Mouse (Mus musculus) adrenal gland, postnatal 10 days (tissue): Measurements from ENCODE around the gene Tas2r103. TPM values are rescaled to one million over a fixed set of nuclear protein-coding genes. Genes with fewer than 3 reads are reported as not detected.

ENCODE experiments used
- DNase-seq: peaks from one replicate; pipeline ENCODE4 v3.0.0; 2021; ENCODE audit warnings: mixed read lengths
- long read RNA-seq, 2 experiments: library from polyadenylated mRNA; stranded (forward); transcript quantifications; one replicate each; pipeline ENCODE4 v2.0.0; 2021
- total RNA-seq, 2 experiments: library from RNA; stranded (reverse); gene quantifications; 2 replicates each; pipeline ENCODE4 v1.2.3; 2021

Gene Tas2r103
- total RNA-seq: not detected
- long read RNA-seq, experiment 1: 0 reads
- long read RNA-seq, experiment 2: 0 reads

GRCm38 (mm10) chr6:133037001-133037400 is at the start of gene Tas2r103:
Gene Tas2r103, minus strand, starts transcription at chr6:133037101.
- DNase-seq: no peak

- DNase-seq: no peak
Observed at GRCm38 (mm10) chr6:133055716-133056115, 18.8 kb upstream of the Tas2r103 start, which contains the start of gene Tas2r140. Gene Tas2r140, minus strand, starts transcription at chr6:133055816.

Other genes with a start within 250 kb of the Tas2r103 start
- gene Tas2r117, start 234.3 kb downstream of the Tas2r103 start, total RNA-seq: not detected
- gene Tas2r123, start 190.0 kb downstream of the Tas2r103 start, total RNA-seq: not detected
- gene Tas2r116, start 181.7 kb downstream of the Tas2r103 start, total RNA-seq: not detected
- gene Tas2r110, start 169.1 kb downstream of the Tas2r103 start, total RNA-seq: not detected
- gene Tas2r113, start 144.1 kb downstream of the Tas2r103 start, total RNA-seq: not detected
- not detected for gene Tas2r125, start 127.5 kb downstream of the Tas2r103 start, total RNA-seq
- not detected for gene Tas2r129, start 86.0 kb downstream of the Tas2r103 start, total RNA-seq
- gene Tas2r131, start 79.2 kb downstream of the Tas2r103 start, total RNA-seq: not detected
- gene Tas2r109, start 56.1 kb downstream of the Tas2r103 start, total RNA-seq: not detected
- not detected for gene Tas2r140, start 18.7 kb upstream of the Tas2r103 start, total RNA-seq
- gene Smim10l1, start 67.8 kb upstream of the Tas2r103 start, total RNA-seq: 10 to 100 TPM; 78.3 to 84.6 TPM